Mouse (Mus musculus) forebrain, embryonic 13.5 days (tissue): ENCODE measurements at regions not wholly inside any gene's neighbourhood (a gene's known extent, or its start where the extent isn't known, plus 50 kb on each side); places are given as distances from the start of the nearest gene placed in this dataset.

Experiments used
- ATAC-seq: fragments of 200-750 bp; cut with Nextera tagmentation; 2 replicates; pipeline ENCODE4 v1.8.0; 2017
- H3K27ac ChIP-seq: fragments of 300-500 bp; sonication (generic); 2 replicates; pipeline ENCODE4 v1.5.1; 2015; ENCODE audit warnings: inconsistent platforms, mild to moderate bottlenecking, moderate library complexity
- H3K27me3 ChIP-seq: fragments of 300-500 bp; sonication (generic); 2 replicates; pipeline ENCODE4 v1.6.1; 2015; ENCODE audit warnings: mild to moderate bottlenecking, inconsistent platforms
- H3K36me3 ChIP-seq: fragments of 300-500 bp; sonication (generic); 2 replicates; pipeline ENCODE4 v1.6.1; 2015; ENCODE audit warnings: mild to moderate bottlenecking, inconsistent platforms; ENCODE audit not compliant: poor library complexity, severe bottlenecking
- H3K4me1 ChIP-seq: fragments of 300-500 bp; sonication (generic); 2 replicates; pipeline ENCODE4 v1.6.1; 2015; ENCODE audit warnings: inconsistent platforms
- H3K4me2 ChIP-seq: fragments of 300-500 bp; sonication (generic); 2 replicates; pipeline ENCODE4 v1.6.1; 2015; ENCODE audit warnings: inconsistent platforms, mild to moderate bottlenecking, moderate library complexity
- H3K4me3 ChIP-seq: fragments of 300-500 bp; sonication (generic); 2 replicates; pipeline ENCODE4 v1.5.1; 2015; ENCODE audit warnings: mild to moderate bottlenecking, inconsistent platforms
- H3K9ac ChIP-seq: fragments of 300-500 bp; sonication (generic); 2 replicates; pipeline ENCODE4 v1.6.1; 2015; ENCODE audit warnings: mild to moderate bottlenecking, inconsistent platforms
- H3K9me3 ChIP-seq: fragments of 300-500 bp; sonication (generic); replicated peaks from 2 replicates; pipeline ENCODE4 v1.6.1; 2016; ENCODE audit warnings: inconsistent platforms
- WGBS: fragments of 180-500 bp; shearing (Covaris S2); methylation state at CpG from one replicate; pipeline ENCODE4 v1.1.7; 2015; 5-methylcytosine and 5-hydroxymethylcytosine counted together

- Histone ChIP-seq H3K4me3 (no peak overlapping the region), H3K9ac (no peak overlapping the region), H3K4me1 (no peaks in the 10 kb centered on the region), H3K9me3 (no peaks in the 10 kb centered on the region), H3K36me3 (no peaks in the 10 kb centered on the region), H3K27ac (no peak overlapping the region), H3K27me3 (no peaks in the 10 kb centered on the region), H3K4me2 (no peak overlapping the region)
- WGBS: 93% methylated on average over 8 of the region's 8 CpGs
- 0 out of 2 replicates have a peak, but pooled peaks have one; percentile 37 for ATAC-seq
These were observed 145.4 kb downstream of the Rsl24d1 start for GRCm38 (mm10) chr9:73258640-73259039.

GRCm38 (mm10) chr9:73262711-73263110, 149.5 kb downstream of the Rsl24d1 start:
- Histone ChIP-seq H3K9me3 (no peaks in the 10 kb centered on the region), H3K36me3 (no peaks in the 10 kb centered on the region), H3K4me1 (no peaks in the 10 kb centered on the region), H3K27ac (no peak overlapping the region), H3K4me3 (no peak overlapping the region), H3K4me2 (no peak overlapping the region), H3K27me3 (no peaks in the 10 kb centered on the region), H3K9ac (no peak overlapping the region)
- peak; percentile 73; the same call in 1 of the 2 replicates for ATAC-seq
- 32% methylated on average over 5 of the region's 5 CpGs for WGBS

GRCm38 (mm10) chr9:73270249-73270648, 157.0 kb downstream of the Rsl24d1 start:
- Histone ChIP-seq H3K4me3 (no peak overlapping the region), H3K4me1 (no peaks in the 10 kb centered on the region), H3K36me3 (no peaks in the 10 kb centered on the region), H3K9me3 (no peaks in the 10 kb centered on the region), H3K27me3 (no peaks in the 10 kb centered on the region), H3K4me2 (no peak overlapping the region), H3K9ac (no peak overlapping the region), H3K27ac (no peak overlapping the region)
- WGBS: 86% methylated on average over 5 of the region's 5 CpGs
- ATAC-seq: no peak

- H3K9me3 ChIP-seq: no peaks in the 10 kb centered on the region
- H3K4me3 ChIP-seq: no peak overlapping the region
- ATAC-seq: no peak
- H3K27ac ChIP-seq: no peak overlapping the region
- no peaks in the 10 kb centered on the region for H3K36me3 ChIP-seq
- H3K27me3 ChIP-seq: no peaks in the 10 kb centered on the region
- no peaks in the 10 kb centered on the region for H3K4me1 ChIP-seq
- H3K4me2 ChIP-seq: no peak overlapping the region
- no peak overlapping the region for H3K9ac ChIP-seq
- WGBS: 81% methylated on average over 2 of the region's 2 CpGs
These were observed 159.4 kb downstream of the Rsl24d1 start for GRCm38 (mm10) chr9:73272614-73273013.

- no peak overlapping the region for H3K4me2 ChIP-seq
- H3K36me3 ChIP-seq: no peaks in the 10 kb centered on the region
- no peaks in the 10 kb centered on the region for H3K27me3 ChIP-seq
- H3K9ac ChIP-seq: no peak overlapping the region
- no peak overlapping the region for H3K27ac ChIP-seq
- H3K4me1 ChIP-seq: no peaks in the 10 kb centered on the region
- no peak for ATAC-seq
- no peaks in the 10 kb centered on the region for H3K9me3 ChIP-seq
- 81% methylated on average over 4 of the region's 4 CpGs for WGBS
- H3K4me3 ChIP-seq: no peak overlapping the region
These were observed 160.5 kb downstream of the Rsl24d1 start for GRCm38 (mm10) chr9:73273681-73274080.

- Histone ChIP-seq H3K27me3 (no peaks in the 10 kb centered on the region), H3K36me3 (no peaks in the 10 kb centered on the region), H3K9me3 (no peaks in the 10 kb centered on the region), H3K27ac (no peak overlapping the region), H3K4me3 (no peak overlapping the region), H3K9ac (no peak overlapping the region), H3K4me1 (no peaks in the 10 kb centered on the region), H3K4me2 (no peak overlapping the region)
- no peak for ATAC-seq
- 46% methylated on average over 2 of the region's 2 CpGs for WGBS
These were observed 162.4 kb downstream of the Rsl24d1 start for GRCm38 (mm10) chr9:73275671-73276070.

GRCm38 (mm10) chr9:73295287-73295686, 182.1 kb downstream of the Rsl24d1 start:
- no peak overlapping the region for H3K4me2 ChIP-seq
- H3K4me1 ChIP-seq: no peaks in the 10 kb centered on the region
- H3K9me3 ChIP-seq: no peaks in the 10 kb centered on the region
- no peaks in the 10 kb centered on the region for H3K36me3 ChIP-seq
- no peaks in the 10 kb centered on the region for H3K27me3 ChIP-seq
- ATAC-seq: no peak
- H3K4me3 ChIP-seq: no peak overlapping the region
- no peak overlapping the region for H3K27ac ChIP-seq
- WGBS: 87% methylated on average over 6 of the region's 6 CpGs
- no peak overlapping the region for H3K9ac ChIP-seq

- no peak overlapping the region for H3K4me2 ChIP-seq
- H3K27me3 ChIP-seq: no peaks in the 10 kb centered on the region
- H3K9me3 ChIP-seq: no peaks in the 10 kb centered on the region
- no peaks in the 10 kb centered on the region for H3K36me3 ChIP-seq
- H3K4me3 ChIP-seq: no peak overlapping the region
- no peak overlapping the region for H3K27ac ChIP-seq
- H3K9ac ChIP-seq: no peak overlapping the region
- WGBS: 90% methylated on average over 5 of the region's 5 CpGs
- no peak for ATAC-seq
- no peaks in the 10 kb centered on the region for H3K4me1 ChIP-seq
These were observed 189.1 kb downstream of the Rsl24d1 start for GRCm38 (mm10) chr9:73302156-73302918.

- no peak overlapping the region for H3K27ac ChIP-seq
- no peaks in the 10 kb centered on the region for H3K27me3 ChIP-seq
- H3K4me2 ChIP-seq: no peak overlapping the region
- H3K4me1 ChIP-seq: no peaks in the 10 kb centered on the region
- ATAC-seq: no peak
- WGBS: 62% methylated on average over 1 of the region's 1 CpGs
- no peak overlapping the region for H3K4me3 ChIP-seq
- H3K9me3 ChIP-seq: no peaks in the 10 kb centered on the region
- no peak overlapping the region for H3K9ac ChIP-seq
- no peaks in the 10 kb centered on the region for H3K36me3 ChIP-seq
These were observed 203.8 kb downstream of the Rsl24d1 start for GRCm38 (mm10) chr9:73317048-73317447.

- H3K9me3 ChIP-seq: no peaks in the 10 kb centered on the region
- no peaks in the 10 kb centered on the region for H3K4me1 ChIP-seq
- no peak overlapping the region for H3K4me3 ChIP-seq
- H3K27ac ChIP-seq: no peak overlapping the region
- H3K4me2 ChIP-seq: no peak overlapping the region
- no peak overlapping the region for H3K9ac ChIP-seq
- H3K36me3 ChIP-seq: no peaks in the 10 kb centered on the region
- ATAC-seq: no peak
- WGBS: 95% methylated on average over 2 of the region's 2 CpGs
- H3K27me3 ChIP-seq: no peaks in the 10 kb centered on the region
These were observed 206.6 kb downstream of the Rsl24d1 start for GRCm38 (mm10) chr9:73319704-73320307.

GRCm38 (mm10) chr9:73331066-73331465, 217.8 kb downstream of the Rsl24d1 start:
- H3K4me3 ChIP-seq: no peak overlapping the region
- H3K9me3 ChIP-seq: no peaks in the 10 kb centered on the region
- no peak overlapping the region for H3K4me2 ChIP-seq
- H3K9ac ChIP-seq: no peak overlapping the region
- H3K27ac ChIP-seq: no peak overlapping the region
- H3K4me1 ChIP-seq: no peaks in the 10 kb centered on the region
- no peaks in the 10 kb centered on the region for H3K27me3 ChIP-seq
- no peak for ATAC-seq
- H3K36me3 ChIP-seq: no peaks in the 10 kb centered on the region

- no peaks in the 10 kb centered on the region for H3K4me1 ChIP-seq
- H3K27me3 ChIP-seq: no peaks in the 10 kb centered on the region
- no peak overlapping the region for H3K27ac ChIP-seq
- 92% methylated on average over 5 of the region's 5 CpGs for WGBS
- H3K4me2 ChIP-seq: no peak overlapping the region
- H3K9me3 ChIP-seq: no peaks in the 10 kb centered on the region
- H3K9ac ChIP-seq: no peak overlapping the region
- ATAC-seq: no peak
- no peak overlapping the region for H3K4me3 ChIP-seq
- no peaks in the 10 kb centered on the region for H3K36me3 ChIP-seq
These were observed 222.8 kb downstream of the Rsl24d1 start for GRCm38 (mm10) chr9:73336039-73336438.
